Mouse (Mus musculus) kidney, postnatal 0 days (tissue): ENCODE data around the gene Malrd1. TPM values are rescaled to one million over a fixed set of nuclear protein-coding genes. Genes with fewer than 3 reads are reported as not detected.

ENCODE experiments used
- ATAC-seq: fragments of 200-750 bp; cut with Nextera tagmentation; replicated peaks from 2 replicates; pipeline ENCODE4 v1.8.0; 2017; ENCODE audit warnings: low read depth, moderate number of reproducible peaks, moderate TSS enrichment, moderate library complexity; ENCODE audit not compliant: low FRiP score
- DNase-seq: peaks from one replicate; pipeline ENCODE4 v3.0.0-alpha.2; 2016; ENCODE audit warnings: low spot score
- H3K27ac ChIP-seq: fragments of 300-500 bp; sonication (generic); 2 replicates; pipeline ENCODE4 v1.5.1; 2014; ENCODE audit warnings: mild to moderate bottlenecking
- H3K27me3 ChIP-seq: fragments of 300-500 bp; sonication (generic); 2 replicates; pipeline ENCODE4 v1.6.1; 2014; ENCODE audit warnings: low read length, mixed read lengths; ENCODE audit not compliant: insufficient read depth
- H3K36me3 ChIP-seq: fragments of 300-500 bp; sonication (generic); 2 replicates; pipeline ENCODE4 v1.6.1; 2014; ENCODE audit warnings: low read length, mixed read lengths; ENCODE audit not compliant: insufficient read depth
- H3K4me1 ChIP-seq: fragments of 300-500 bp; sonication (generic); replicated peaks from 2 replicates; pipeline ENCODE4 v1.6.1; 2014; ENCODE audit warnings: antibody characterized with exemption, low read length, mixed read lengths; ENCODE audit not compliant: insufficient read depth
- H3K4me2 ChIP-seq: fragments of 300-500 bp; sonication (generic); 2 replicates; pipeline ENCODE4 v1.6.1; 2014; ENCODE audit warnings: mild to moderate bottlenecking, low read length, moderate library complexity, mixed read lengths
- H3K4me3 ChIP-seq: fragments of 300-500 bp; sonication (generic); replicated peaks from 2 replicates; pipeline ENCODE4 v1.5.1; 2014; ENCODE audit warnings: low read depth, low read length
- H3K9ac ChIP-seq: fragments of 300-500 bp; sonication (generic); 2 replicates; pipeline ENCODE4 v1.6.1; 2014; ENCODE audit warnings: low read depth, low read length
- H3K9me3 ChIP-seq: fragments of 300-500 bp; sonication (generic); replicated peaks from 2 replicates; pipeline ENCODE4 v1.6.1; 2016; ENCODE audit warnings: low read length, inconsistent platforms, mixed read lengths
- CTCF ChIP-seq: IDR thresholded peaks from 2 replicates; pipeline ENCODE4 v1.5.1; 2016; ENCODE audit warnings: antibody characterized with exemption, low read depth, mild to moderate bottlenecking, moderate library complexity
- WGBS: fragments of 180-500 bp; shearing (Covaris S2); extraction: QIAGEN DNeasy Blood & Tissue Kit; methylation state at CpG from one replicate; pipeline ENCODE4 v1.1.7; 2014; 5-methylcytosine and 5-hydroxymethylcytosine counted together
- polyA plus RNA-seq: library from polyadenylated mRNA; unstranded; fragments of >200 nt; fragmentation: Nextera tagmentation; extraction: Ambion mirVana; gene quantifications from 2 replicates; pipeline ENCODE4 v1.2.1, GENCODE M21; 2015

Gene Malrd1
- polyA plus RNA-seq, 1 experiment from 2014 or later: 0.37 TPM

GRCm38 (mm10) chr2:16212752-16213151 lies 686.5 kb downstream of the Malrd1 start:
- no peaks in the 10 kb centered on the region for H3K9me3 ChIP-seq
- ATAC-seq: no peak

GRCm38 (mm10) chr2:16214111-16214510 lies 687.8 kb downstream of the Malrd1 start:
- no peak for TF ChIP-seq CTCF
- WGBS: 82% methylated on average over 3 of the region's 3 CpGs
- DNase-seq (no peak), ATAC-seq (no peak)
- Histone ChIP-seq H3K4me2 (no peak overlapping the region), H3K9me3 (no peaks in the 10 kb centered on the region), H3K36me3 (no peaks in the 10 kb centered on the region), H3K27ac (no peak overlapping the region), H3K4me3 (no peak overlapping the region), H3K9ac (no peak overlapping the region), H3K4me1 (no peaks in the 10 kb centered on the region), H3K27me3 (no peaks in the 10 kb centered on the region)

More at GRCm38 (mm10) chr2:16212752-16213151, 686.5 kb downstream of the Malrd1 start:
- TF ChIP-seq CTCF: no peak
- H3K27ac ChIP-seq: no peak overlapping the region
- H3K4me2 ChIP-seq: no peak overlapping the region
- DNase-seq: no peak
- H3K27me3 ChIP-seq: no peaks in the 10 kb centered on the region
- H3K9ac ChIP-seq: no peak overlapping the region
- H3K36me3 ChIP-seq: no peaks in the 10 kb centered on the region
- H3K4me1 ChIP-seq: no peaks in the 10 kb centered on the region
- H3K4me3 ChIP-seq: no peak overlapping the region

GRCm38 (mm10) chr2:16228187-16228832 lies 702.0 kb downstream of the Malrd1 start:
- WGBS: 90% methylated on average over 1 of the region's 1 CpGs

GRCm38 (mm10) chr2:16240861-16241260 lies 714.6 kb downstream of the Malrd1 start:
- H3K9me3 ChIP-seq: no peaks in the 10 kb centered on the region
- H3K27ac ChIP-seq: no peak overlapping the region
- H3K4me2 ChIP-seq: no peak overlapping the region
- no peak overlapping the region for H3K9ac ChIP-seq
- WGBS: 68% methylated on average over 1 of the region's 1 CpGs
- no peaks in the 10 kb centered on the region for H3K36me3 ChIP-seq
- DNase-seq (no peak), ATAC-seq (no peak)
- no peak overlapping the region for H3K4me3 ChIP-seq
- H3K27me3 ChIP-seq: no peaks in the 10 kb centered on the region
- TF ChIP-seq CTCF: no peak
- no peaks in the 10 kb centered on the region for H3K4me1 ChIP-seq

More at GRCm38 (mm10) chr2:16228187-16228832, 702.0 kb downstream of the Malrd1 start:
- no peak for TF ChIP-seq CTCF
- H3K9ac ChIP-seq: no peak overlapping the region
- DNase-seq (no peak), ATAC-seq (no peak)
- no peaks in the 10 kb centered on the region for H3K27me3 ChIP-seq
- H3K9me3 ChIP-seq: no peaks in the 10 kb centered on the region
- H3K4me1 ChIP-seq: no peaks in the 10 kb centered on the region
- H3K4me3 ChIP-seq: no peak overlapping the region
- no peak overlapping the region for H3K27ac ChIP-seq
- no peak overlapping the region for H3K4me2 ChIP-seq
- no peaks in the 10 kb centered on the region for H3K36me3 ChIP-seq

GRCm38 (mm10) chr2:16243097-16243496 lies 716.8 kb downstream of the Malrd1 start:
- Histone ChIP-seq H3K9me3 (no peaks in the 10 kb centered on the region), H3K36me3 (no peaks in the 10 kb centered on the region), H3K4me3 (no peak overlapping the region), H3K4me2 (no peak overlapping the region), H3K27ac (no peak overlapping the region), H3K27me3 (no peaks in the 10 kb centered on the region), H3K4me1 (no peaks in the 10 kb centered on the region), H3K9ac (no peak overlapping the region)
- DNase-seq (no peak), ATAC-seq (no peak)
- 68% methylated on average over 2 of the region's 2 CpGs for WGBS
- TF ChIP-seq CTCF: no peak

- ATAC-seq: no peak
- Histone ChIP-seq H3K4me1 (no peaks in the 10 kb centered on the region), H3K4me3 (no peak overlapping the region), H3K27ac (no peak overlapping the region), H3K9me3 (no peaks in the 10 kb centered on the region), H3K36me3 (no peaks in the 10 kb centered on the region), H3K9ac (no peak overlapping the region), H3K27me3 (no peaks in the 10 kb centered on the region), H3K4me2 (no peak overlapping the region)
- no peak for TF ChIP-seq CTCF
- WGBS: 65% methylated on average over 3 of the region's 3 CpGs
- no peak for DNase-seq
Observed at GRCm38 (mm10) chr2:16248861-16249260, 722.6 kb downstream of the Malrd1 start.

- no peak overlapping the region for H3K27ac ChIP-seq
- H3K4me2 ChIP-seq: no peak overlapping the region
- no peak for TF ChIP-seq CTCF
- no peaks in the 10 kb centered on the region for H3K27me3 ChIP-seq
- H3K9ac ChIP-seq: no peak overlapping the region
- ATAC-seq (no peak), DNase-seq (no peak)
- H3K4me3 ChIP-seq: no peak overlapping the region
- H3K4me1 ChIP-seq: no peaks in the 10 kb centered on the region
- 59% methylated on average over 1 of the region's 1 CpGs for WGBS
- H3K36me3 ChIP-seq: no peaks in the 10 kb centered on the region
- H3K9me3 ChIP-seq: no peaks in the 10 kb centered on the region
Observed at GRCm38 (mm10) chr2:16252274-16252673, 726.0 kb downstream of the Malrd1 start.
